Mouse (Mus musculus): ENCODE measurements around the gene Agbl1.
"Not testable (repeated sequence)": the region's sequence is repeated elsewhere in the genome, so short reads cannot be mapped to it uniquely, and the experiment has no call there.

The Agbl1 gene

DNA sequence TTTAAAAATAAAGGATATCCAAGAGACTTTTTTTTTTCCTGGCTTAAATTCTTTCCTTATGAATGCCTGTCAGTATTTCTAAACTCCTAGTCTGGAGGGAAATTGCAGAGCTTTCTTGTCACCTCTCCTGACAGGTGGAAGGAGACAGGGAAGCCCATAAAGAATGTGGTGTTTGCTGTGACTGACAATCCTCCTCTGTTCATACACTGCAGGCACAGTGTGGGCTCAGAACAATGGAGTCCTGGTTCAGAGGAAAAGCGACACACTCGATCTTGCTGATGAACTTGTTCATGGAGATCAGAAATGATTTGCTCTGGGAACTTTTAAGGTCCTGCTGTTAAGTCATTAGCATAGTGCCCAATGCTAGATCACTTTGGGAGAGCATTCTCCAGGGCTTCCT, 368.1 kb downstream of the Agbl1 start:
- no peak for DNase-seq

- no peak for DNase-seq
Observed at GRCm38 (mm10) chr7:76600050-76600690, 370.5 kb downstream of the Agbl1 start.

DNA sequence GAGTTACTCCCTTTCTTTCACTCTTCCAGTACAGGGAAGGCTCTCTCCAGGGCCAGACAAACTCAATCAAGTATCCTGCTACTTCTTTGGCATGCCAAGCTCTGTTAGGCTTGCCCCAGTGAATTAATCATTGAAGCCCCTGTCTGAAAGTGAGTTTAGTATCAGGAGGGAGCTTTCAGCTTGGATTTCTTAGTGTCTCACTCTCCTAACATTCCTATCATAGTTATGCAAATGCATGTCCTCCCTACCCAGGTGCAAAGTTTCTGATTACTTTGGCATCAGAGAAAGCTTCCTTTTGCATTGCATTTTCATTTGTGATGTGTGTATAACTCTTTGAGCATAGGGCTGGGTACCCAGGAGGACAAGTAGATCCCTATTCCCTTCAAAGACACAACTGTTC, 399.8 kb downstream of the Agbl1 start:
- DNase-seq, result no peak

DNA sequence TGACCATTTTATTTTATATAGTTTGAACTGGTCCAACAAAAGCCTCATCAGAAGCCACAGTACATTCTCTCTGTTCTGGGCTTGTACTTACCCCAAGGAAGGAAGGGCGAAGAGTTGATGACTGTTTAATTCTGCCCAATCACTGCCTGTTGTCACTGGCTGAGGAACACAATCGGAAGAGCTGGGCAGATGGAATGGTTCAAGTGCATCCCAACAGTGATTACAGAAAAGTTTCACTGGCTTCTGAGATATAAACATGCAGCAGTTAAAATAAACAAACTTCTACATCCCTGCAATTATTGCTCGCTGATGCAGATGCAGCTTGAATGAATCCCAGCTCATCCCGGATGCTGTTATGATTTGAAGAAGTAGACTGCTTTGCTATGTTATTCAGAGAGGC, 421.3 kb downstream of the Agbl1 start:
- no peak for DNase-seq

DNA sequence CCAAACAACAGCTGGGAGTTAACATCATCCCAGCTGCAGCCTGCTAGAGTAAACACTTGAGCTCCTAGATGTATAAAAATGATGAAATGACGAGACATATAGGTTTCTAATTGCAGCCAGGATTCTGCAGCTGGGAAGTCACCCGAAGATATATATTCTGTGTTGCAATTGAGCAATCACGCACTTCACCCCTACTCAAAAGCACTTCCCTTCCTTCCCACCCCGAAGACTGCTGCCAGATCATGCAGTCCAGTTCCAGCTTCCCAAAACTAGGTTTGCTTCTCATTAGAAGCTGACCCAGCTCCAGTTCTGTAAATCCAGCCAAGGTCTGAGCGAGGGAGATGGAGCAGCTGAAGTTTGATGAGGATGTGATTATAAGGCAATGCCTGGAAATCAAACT, 431.4 kb downstream of the Agbl1 start:
- no peak for DNase-seq

GRCm38 (mm10) chr7:76674856-76675255, 445.2 kb downstream of the Agbl1 start:
- no peak for DNase-seq

DNA sequence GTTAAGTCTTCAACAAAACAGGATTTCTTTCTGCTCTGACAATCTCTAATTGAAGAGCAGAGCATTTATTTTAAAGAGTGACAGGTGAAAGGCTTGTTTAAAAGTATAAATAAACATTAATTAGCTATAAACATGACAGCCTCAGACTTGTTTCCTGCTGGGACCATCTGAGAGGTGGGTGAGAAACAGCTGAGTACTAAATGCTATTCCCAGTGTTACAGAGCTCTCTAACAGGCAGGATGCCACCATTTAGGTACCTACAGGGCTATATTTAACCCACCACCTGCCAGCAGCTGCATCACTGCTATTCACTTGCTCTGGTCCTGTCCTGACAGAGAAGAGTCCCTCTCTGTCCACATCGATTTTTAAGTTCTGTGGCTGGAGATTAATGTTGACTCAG, 471.5 kb downstream of the Agbl1 start:
- DNase-seq, result no peak

GRCm38 (mm10) chr7:76732220-76732619, 502.5 kb downstream of the Agbl1 start:
- not testable (repeated sequence) for DNase-seq

GRCm38 (mm10) chr7:76777237-76777855, 547.7 kb downstream of the Agbl1 start:
- DNase-seq, result no peak

- no peak for DNase-seq
Observed at GRCm38 (mm10) chr7:76780446-76780845, 550.8 kb downstream of the Agbl1 start.

DNA sequence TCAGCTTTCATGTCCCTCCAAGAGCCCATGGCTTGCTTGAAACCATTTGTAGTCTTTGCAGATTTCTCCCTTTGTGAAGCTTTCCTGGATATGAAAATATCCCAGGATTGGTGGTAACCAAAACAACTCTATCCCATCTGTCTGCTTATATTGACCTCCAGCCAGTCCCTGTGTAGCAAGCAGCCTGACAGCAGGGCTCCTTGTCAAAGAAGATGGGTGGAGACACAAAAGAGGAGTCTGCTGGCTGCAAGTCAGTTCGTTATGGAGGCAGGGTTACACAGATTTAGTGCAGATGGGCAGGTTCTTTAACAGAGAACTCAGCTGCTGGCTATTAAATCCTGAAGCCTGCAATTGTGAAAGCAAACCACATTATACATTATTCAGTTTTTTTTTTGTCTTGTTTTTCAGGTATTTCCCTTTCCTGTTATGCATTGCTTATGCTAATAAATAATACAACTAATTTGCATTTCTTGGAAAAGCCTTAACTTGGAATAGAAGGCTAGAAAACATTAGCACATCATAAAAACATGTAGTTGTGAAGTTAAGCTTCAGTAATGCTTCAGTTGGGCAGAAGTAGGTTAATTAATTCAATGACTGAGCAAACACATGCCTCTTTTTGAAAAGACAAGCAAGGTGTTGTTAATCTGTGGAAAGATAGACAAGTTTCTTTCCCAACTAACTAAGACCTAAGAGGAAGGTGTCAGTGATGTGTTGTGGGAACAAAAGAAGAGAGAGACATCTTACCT, 559.0 kb downstream of the Agbl1 start:
- no peak for DNase-seq

GRCm38 (mm10) chr7:76790041-76790440, 560.4 kb downstream of the Agbl1 start:
- no peak for DNase-seq

DNA sequence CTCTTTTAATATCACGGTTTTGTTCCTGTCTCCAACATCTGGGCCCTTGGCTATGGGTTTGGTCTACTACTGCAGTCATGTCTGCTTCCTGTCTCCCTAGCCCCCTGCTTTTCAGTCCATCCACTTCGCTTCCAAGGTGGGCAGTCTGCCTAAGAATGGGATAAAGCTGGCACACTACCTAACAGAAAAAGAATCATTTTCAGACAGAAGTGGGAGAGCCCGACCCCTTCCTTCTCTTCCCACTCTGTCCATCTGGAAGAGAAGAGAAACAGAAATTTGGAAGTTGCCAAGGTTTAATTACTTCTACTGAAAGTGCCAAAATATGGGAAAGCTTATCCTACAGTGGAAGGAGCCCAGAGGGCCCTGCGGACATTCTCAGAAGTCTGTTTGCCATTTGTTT, 561.6 kb downstream of the Agbl1 start:
- no peak for DNase-seq

DNA sequence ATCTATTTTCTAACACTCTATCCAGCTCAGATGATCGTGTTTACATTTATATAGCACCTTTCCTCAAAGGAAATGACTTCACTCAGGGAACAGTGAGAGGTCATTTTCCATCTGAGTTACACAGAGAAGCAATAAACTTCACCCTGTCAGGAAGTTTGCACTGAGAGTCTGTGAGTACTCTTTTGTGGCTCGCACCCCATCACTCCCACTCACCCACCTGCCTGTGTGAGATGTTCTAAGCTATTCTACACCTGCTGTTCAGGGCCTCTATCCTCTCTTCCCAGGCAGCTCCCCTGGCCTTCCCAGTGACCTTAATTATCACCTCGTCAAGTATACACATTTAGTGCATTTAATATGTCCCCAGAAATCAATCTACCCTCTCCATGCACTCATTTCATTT, 580.3 kb downstream of the Agbl1 start:
- DNase-seq, result no peak

DNA sequence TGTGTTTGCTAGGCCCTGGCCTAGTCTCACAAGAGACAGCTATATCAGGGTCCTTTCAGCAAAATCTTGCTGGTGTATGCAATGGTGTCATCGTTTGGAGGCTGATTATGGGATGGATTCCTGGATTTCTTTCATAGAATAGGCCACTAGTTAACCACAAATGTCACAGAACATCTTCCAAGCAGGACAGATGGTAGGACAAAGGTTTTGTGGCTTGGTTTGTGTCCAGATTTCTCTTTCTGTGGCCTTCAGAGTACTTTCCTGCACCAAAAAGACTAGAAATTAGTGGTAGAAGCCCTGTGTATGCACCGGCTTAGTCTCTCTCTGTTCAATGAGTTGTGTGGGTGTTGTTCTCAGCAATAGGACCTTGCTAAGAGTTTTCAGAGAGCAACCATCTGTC, 590.9 kb downstream of the Agbl1 start:
- DNase-seq, result no peak

DNA sequence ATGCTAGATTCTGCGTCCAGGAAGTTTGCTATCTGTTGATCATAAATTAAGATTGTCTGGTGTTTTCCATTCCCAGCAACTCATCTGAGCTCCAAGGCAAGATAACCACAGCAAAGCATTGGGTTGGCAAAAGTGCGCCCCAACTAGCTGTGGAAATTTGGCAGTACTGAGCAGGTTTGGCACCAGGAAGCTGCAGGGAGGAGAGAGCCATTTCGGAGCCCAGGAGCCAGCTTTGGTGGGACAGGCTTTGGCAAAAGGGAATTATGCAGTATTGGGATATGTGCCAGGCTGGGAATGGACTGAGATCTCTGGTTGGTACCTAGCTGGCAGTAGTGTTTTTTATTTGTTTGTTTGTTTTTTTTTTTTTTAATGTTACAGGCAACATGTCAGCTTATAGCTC, 612.5 kb downstream of the Agbl1 start:
- DNase-seq, result no peak

- DNase-seq, result no peak
Observed at GRCm38 (mm10) chr7:76889416-76890209, 659.9 kb downstream of the Agbl1 start.

- no peak for DNase-seq
Observed at GRCm38 (mm10) chr7:76904096-76904495, 674.4 kb downstream of the Agbl1 start.

DNA sequence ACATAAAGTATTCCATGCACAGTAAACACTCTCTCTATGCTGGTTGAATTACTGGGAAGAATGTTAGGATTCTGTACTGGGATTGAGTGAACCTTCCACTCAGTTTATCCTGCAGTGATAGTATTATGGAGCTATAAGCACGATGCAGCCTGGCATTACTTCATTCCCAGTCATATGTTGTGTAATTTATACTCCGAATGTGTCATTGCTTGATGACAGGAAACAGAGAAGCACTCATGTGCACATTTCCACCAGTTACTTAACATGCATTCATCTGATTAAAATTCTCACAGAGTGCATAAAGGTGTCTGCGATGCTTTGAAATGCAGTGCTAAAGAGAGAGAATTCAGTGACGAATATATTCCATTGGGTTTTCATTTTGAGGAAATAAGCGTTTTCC, 682.0 kb downstream of the Agbl1 start:
- DNase-seq, result no peak

GRCm38 (mm10) chr7:76918871-76919270, 689.2 kb downstream of the Agbl1 start:
- DNase-seq, result no peak

DNA sequence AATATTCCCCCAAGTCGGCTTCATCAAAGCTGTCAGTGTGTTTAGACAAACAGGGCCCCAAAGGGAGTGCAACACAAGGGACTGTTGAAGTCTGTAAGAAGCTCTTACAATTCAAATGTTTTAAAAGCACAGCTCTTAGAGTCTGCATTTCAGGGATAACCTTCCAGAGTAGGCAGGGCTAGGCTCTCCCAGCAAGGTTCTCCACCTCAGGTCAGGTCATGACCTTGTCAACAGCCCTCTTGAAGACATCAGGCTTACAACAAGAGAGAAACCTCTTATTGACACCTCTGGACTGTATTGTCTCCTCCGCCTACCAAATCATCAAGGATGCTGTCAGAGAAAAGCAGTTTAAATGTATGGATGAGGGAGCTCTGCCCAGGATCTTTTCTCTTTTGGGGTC, 692.0 kb downstream of the Agbl1 start:
- no peak for DNase-seq

DNA sequence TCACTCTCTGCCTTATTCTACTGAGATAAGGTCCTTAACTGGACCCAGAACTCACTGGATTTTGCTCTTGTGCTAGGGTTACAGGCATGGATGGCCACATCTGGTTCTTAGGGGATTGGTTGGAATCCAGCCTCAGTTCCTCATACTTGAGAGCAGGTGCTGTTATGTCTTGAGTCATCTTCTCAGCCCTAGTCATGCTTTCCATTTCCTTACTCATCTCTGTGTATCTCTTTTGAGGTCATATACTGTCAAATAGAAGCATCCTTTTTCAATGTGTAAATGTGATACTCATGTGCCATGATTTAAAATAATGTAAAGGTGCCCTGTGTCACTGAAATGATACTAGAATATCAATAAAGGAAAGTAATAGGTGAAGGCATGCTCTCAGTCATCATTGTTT, 705.5 kb downstream of the Agbl1 start:
- DNase-seq, result no peak

DNA sequence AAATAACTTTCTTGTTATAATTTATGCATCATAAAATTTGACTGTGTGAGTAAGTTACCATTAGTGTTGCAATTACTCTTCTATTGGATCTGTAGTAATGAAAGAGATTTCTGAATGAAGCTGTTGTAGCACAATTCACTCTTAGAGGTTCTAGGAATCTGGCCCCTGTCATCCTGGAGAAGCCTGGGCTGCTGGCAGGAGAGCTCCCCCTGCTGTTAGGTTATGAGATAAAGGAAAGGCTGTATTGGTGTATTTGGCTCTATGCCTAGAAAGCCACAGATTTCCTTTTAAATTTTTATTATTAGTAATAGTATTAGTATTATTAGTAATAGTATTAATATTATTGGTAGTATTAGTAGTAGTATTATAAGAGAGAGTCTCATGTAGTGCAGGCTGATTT, 711.8 kb downstream of the Agbl1 start:
- DNase-seq, result no peak

DNA sequence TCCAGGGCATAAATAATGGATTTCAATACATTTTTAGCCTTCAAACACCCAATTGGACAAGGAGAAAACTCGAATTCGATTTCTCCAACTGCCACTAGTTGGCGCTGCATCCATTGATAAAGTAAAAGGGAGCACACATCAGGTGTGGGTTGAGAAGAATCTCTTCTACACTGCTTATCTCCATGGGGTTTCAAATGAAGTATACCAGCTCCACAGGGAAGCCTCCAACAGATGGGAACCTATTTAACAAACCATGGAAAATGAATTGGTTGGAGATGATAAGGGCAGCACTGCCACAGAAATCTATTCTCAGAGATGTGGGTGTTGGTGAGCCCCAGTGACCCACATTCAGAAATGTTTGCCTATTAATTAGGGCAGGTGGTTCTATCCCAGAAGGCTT, 741.6 kb downstream of the Agbl1 start:
- peak; percentile 5 for DNase-seq
